Mouse (Mus musculus) megakaryocyte, embryonic 14.5 days (primary cell): ENCODE results near the gene Mpi. TPM values are rescaled to one million over a fixed set of nuclear protein-coding genes. Genes with fewer than 3 reads are reported as not detected.
A peak's percentile ranks its signal among the peaks of the same experiment; 100 is the strongest.

Experiments used
- H3K27me3 ChIP-seq: replicated peaks from 2 replicates; pipeline ENCODE3; 2012; ENCODE audit warnings: inconsistent platforms
- H3K36me3 ChIP-seq: replicated peaks from 2 replicates; pipeline ENCODE3; 2012; ENCODE audit warnings: low read length, inconsistent platforms, mixed read lengths
- H3K4me1 ChIP-seq: 2 replicates; pipeline ENCODE4 v1.6.1; 2012; ENCODE audit warnings: inconsistent platforms
- H3K4me3 ChIP-seq: replicated peaks from 2 replicates; pipeline ENCODE3; 2012; ENCODE audit warnings: moderate library complexity, mild to moderate bottlenecking, inconsistent platforms
- H3K9me3 ChIP-seq: 2 replicates; pipeline ENCODE4 v1.6.1; 2012; ENCODE audit warnings: inconsistent platforms
- FLI1 ChIP-seq: IDR thresholded peaks from 2 replicates; pipeline ENCODE4 v1.6.1; 2012; ENCODE audit warnings: low read length, inconsistent platforms, mixed read lengths
- GATA1 ChIP-seq: IDR thresholded peaks from 3 replicates; pipeline ENCODE4 v1.6.1; 2012; ENCODE audit warnings: mixed read lengths, low read length, inconsistent platforms, borderline replicate concordance
- polyA plus RNA-seq: library from polyadenylated mRNA; stranded (reverse); fragments of >175 nt; gene quantifications from 2 replicates; pipeline ENCODE4 v1.2.3, GENCODE M21; 2012; ENCODE audit warnings: low replicate concordance; ENCODE audit not compliant: insufficient read depth

Mpi gene
- polyA plus RNA-seq, 1 experiment, result 4.5 TPM

DNA sequence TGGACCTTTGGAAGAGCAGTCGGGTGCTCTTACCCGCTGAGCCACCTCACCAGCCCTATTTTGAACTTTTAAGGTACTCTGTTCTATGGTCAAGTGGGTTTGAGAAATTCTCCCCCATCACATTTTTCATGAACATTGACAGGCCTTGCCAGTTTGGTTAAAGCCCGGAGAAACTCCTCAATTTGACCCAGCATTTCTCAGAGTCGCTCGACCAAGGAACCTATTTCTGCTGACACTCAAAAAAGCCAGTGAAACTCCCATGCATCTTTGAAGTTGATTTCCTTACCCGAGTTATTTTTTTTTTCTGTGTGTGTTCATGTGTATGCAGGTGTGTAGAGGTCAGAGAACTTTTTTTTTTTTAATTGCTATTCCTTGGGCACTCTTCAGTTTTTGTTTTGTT, 12.0 kb upstream of the Mpi start:
- no peak overlapping the region for H3K4me3 ChIP-seq
- peaks cover 88% of the 10 kb centered on the region for H3K4me1 ChIP-seq
- H3K36me3 ChIP-seq, result peaks cover 60% of the 10 kb centered on the region
- TF ChIP-seq GATA1 (no peak), FLI1 (no peak)
- H3K9me3 ChIP-seq, result no peaks in the 10 kb centered on the region
- H3K27me3 ChIP-seq, result no peaks in the 10 kb centered on the region

DNA sequence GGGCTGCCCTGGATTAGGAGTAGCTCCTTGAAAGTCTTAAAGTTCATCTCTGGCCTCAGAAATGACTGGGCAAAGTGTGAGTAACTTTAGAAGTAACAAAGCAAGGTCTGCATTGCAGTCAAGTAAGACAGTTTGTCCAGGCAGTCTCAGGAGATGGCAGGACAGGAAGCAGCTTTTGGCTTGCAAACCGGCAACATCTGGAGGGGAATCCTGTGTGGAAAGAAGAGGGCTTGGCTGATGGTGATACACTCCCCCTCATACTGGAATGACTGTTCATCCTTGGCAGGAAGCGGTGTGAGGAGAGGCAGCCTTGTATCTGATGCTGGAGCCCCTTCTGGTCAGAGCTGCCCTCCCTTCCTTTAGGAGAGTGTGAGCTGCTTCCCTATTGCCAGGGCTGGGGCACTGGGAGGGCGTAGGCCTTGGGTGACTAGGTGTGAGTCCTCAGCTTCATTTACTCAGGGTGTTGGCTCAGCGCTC, 10.4 kb upstream of the Mpi start:
- no peaks in the 10 kb centered on the region for H3K9me3 ChIP-seq
- H3K4me1 ChIP-seq, result peaks cover 87% of the 10 kb centered on the region
- no peaks in the 10 kb centered on the region for H3K27me3 ChIP-seq
- peaks cover 43% of the 10 kb centered on the region for H3K36me3 ChIP-seq
- H3K4me3 ChIP-seq, result peak overlapping the region; percentile 94
- peak; percentile 98 for TF ChIP-seq GATA1
- TF ChIP-seq FLI1, result peak; percentile 90

- Histone ChIP-seq H3K4me1 (peaks cover 87% of the 10 kb centered on the region), H3K9me3 (no peaks in the 10 kb centered on the region), H3K4me3 (peak overlapping the region; percentile 94), H3K27me3 (no peaks in the 10 kb centered on the region), H3K36me3 (peaks cover 31% of the 10 kb centered on the region)
- TF ChIP-seq GATA1 (no peak), FLI1 (no peak)
These were observed 9.1 kb upstream of the Mpi start for GRCm38 (mm10) chr9:57561711-57562099.

- H3K36me3 ChIP-seq, result peaks cover 25% of the 10 kb centered on the region
- no peaks in the 10 kb centered on the region for H3K9me3 ChIP-seq
- TF ChIP-seq GATA1 (no peak), FLI1 (no peak)
- peak within 1 kb of the TSS; percentile 94 for H3K4me3 ChIP-seq
- H3K4me1 ChIP-seq, result peaks cover 81% of the 10 kb centered on the region
- no peaks in the 10 kb centered on the region for H3K27me3 ChIP-seq
These were observed 8.5 kb upstream of the Mpi start, which contains the start of gene Scamp2 for GRCm38 (mm10) chr9:57560861-57561710. Gene Scamp2 (plus strand): TSS chr9:57560943.

DNA sequence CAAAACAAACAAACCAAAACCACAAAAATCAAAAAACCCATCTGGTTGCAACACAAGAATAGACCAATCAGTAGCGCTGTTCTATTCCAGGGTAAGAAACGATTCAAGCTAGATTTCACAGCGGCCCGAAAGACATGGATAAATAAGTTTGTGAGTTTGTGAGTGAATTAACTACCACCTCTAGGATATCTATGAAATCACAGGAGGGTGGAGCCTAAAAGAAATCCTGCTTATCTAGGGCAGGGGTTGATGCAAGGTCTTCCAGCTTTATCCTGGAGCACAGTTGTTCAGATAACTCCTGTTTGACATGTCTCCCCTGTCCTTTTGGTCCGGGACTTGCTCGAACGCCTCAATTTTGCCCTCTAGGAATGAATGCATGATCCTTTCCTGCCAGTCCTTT, 7.7 kb upstream of the Mpi start:
- TF ChIP-seq GATA1, result no peak
- no peak for TF ChIP-seq FLI1
- Histone ChIP-seq H3K9me3 (no peaks in the 10 kb centered on the region), H3K36me3 (peaks cover 17% of the 10 kb centered on the region), H3K27me3 (no peaks in the 10 kb centered on the region), H3K4me3 (peak overlapping the region; percentile 94), H3K4me1 (peaks cover 78% of the 10 kb centered on the region)

DNA sequence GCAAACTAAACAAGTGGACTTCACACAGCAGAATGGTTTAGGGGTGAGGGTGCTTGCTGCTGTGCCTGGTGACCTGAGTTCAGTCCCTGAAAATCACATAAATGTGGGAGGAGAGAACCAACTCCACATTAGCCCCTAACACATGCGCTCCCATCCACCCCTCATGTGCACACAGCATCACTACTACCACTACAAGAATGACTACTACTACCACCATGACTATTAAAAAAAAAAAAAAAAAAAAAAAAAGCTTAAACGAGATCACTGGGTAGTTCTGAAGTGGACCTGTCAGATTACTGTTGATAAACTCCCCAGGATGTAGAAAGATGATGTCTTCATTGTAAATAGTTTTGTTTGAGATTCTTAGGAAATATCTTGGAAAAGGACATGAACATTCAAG, 7.0 kb upstream of the Mpi start:
- Histone ChIP-seq H3K27me3 (no peaks in the 10 kb centered on the region), H3K36me3 (peaks cover 10% of the 10 kb centered on the region), H3K4me3 (no peak overlapping the region), H3K9me3 (no peaks in the 10 kb centered on the region), H3K4me1 (peaks cover 74% of the 10 kb centered on the region)
- no peak for TF ChIP-seq GATA1
- TF ChIP-seq FLI1, result no peak

DNA sequence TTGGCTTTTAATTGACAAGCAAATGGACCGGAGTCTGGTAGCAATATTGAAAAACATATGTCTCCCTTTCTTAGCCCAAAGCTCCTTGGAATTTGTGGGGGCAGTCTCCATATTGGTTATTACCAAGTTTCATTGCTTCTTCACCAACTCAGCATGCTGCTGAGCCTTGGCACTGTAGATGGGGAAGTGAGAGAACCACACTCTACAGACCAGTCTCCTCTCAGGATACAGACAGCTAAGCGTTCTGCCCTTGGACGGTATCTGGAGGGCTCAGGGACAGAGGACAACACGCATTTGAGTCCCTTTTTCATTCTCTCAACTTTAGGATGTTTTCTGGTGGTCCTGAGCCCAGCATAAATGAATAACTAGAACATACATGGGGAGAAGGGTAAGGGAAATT, 6.1 kb upstream of the Mpi start:
- H3K4me3 ChIP-seq, result no peak overlapping the region
- H3K4me1 ChIP-seq, result peaks cover 74% of the 10 kb centered on the region
- no peak for TF ChIP-seq GATA1
- no peak for TF ChIP-seq FLI1
- peaks cover 5% of the 10 kb centered on the region for H3K36me3 ChIP-seq
- H3K27me3 ChIP-seq, result no peaks in the 10 kb centered on the region
- no peaks in the 10 kb centered on the region for H3K9me3 ChIP-seq

- Histone ChIP-seq H3K4me1 (peaks cover 74% of the 10 kb centered on the region), H3K27me3 (no peaks in the 10 kb centered on the region), H3K36me3 (peaks cover 4% of the 10 kb centered on the region), H3K4me3 (no peak overlapping the region), H3K9me3 (no peaks in the 10 kb centered on the region)
- TF ChIP-seq FLI1, result no peak
- no peak for TF ChIP-seq GATA1
These were observed 4.7 kb upstream of the Mpi start for GRCm38 (mm10) chr9:57557215-57557614.

GRCm38 (mm10) chr9:57554753-57555152, 2.2 kb upstream of the Mpi start:
- no peak for TF ChIP-seq FLI1
- TF ChIP-seq GATA1, result no peak
- Histone ChIP-seq H3K9me3 (no peaks in the 10 kb centered on the region), H3K27me3 (no peaks in the 10 kb centered on the region), H3K36me3 (peaks cover 17% of the 10 kb centered on the region), H3K4me3 (no peak overlapping the region), H3K4me1 (peaks cover 85% of the 10 kb centered on the region)

DNA sequence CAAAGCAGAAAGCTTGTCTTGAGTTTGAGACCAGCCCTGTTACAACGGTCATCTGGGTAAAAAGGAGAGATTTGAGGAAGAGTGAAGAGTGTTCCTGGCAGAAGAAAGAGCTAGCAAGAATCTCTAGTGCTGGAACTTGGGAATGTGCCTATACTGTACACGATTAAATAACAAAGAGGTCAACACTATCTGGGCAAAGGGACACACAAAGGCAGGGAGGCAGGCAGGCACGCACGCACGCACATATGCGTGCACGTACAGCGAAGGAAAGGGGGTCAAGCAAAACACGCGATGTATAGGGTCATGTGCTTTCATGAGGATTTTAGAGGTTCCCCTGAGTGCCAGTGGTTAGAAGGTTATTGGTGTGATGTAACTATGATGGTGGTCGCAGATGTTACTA, 556 bp upstream of the Mpi start:
- no peaks in the 10 kb centered on the region for H3K9me3 ChIP-seq
- H3K4me1 ChIP-seq, result peaks cover 85% of the 10 kb centered on the region

More for the DNA sequence above, 556 bp upstream of the Mpi start:
- TF ChIP-seq GATA1, result no peak
- TF ChIP-seq FLI1, result no peak
- peaks cover 33% of the 10 kb centered on the region for H3K36me3 ChIP-seq
- H3K4me3 ChIP-seq, result peak overlapping the region; percentile 94
- H3K27me3 ChIP-seq, result no peaks in the 10 kb centered on the region
